Mouse (Mus musculus): ENCODE measurements around the gene Hist1h4h. TPM values are rescaled to one million over a fixed set of nuclear protein-coding genes. Genes with fewer than 3 reads are reported as not detected.
"Not testable (repeated sequence)": the region's sequence is repeated elsewhere in the genome, so short reads cannot be mapped to it uniquely, and the experiment has no call there.

The Hist1h4h gene
- polyA plus RNA-seq, 1 experiment from 2014 or later, result 4.8 TPM

DNA sequence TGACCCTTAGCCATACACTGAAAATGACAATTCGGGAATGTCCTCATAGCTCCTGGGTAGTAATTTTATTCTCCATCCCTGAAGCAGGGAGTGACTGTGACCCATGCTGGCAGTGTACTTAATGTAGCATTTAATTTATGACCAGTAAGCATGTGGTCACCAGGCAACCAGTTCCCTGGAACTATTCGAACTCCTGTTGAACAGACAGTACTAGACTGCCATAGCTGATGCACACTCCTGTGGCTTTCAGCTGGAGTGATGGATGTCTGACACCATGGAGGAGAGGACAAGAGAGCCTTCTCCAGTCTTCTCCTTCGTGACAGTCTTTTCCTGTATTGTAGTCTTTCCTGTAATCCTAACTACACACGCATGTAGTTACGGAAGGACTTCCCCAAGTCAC is 1.8 kb upstream of the Hist1h4h start:
- WGBS, result 72% methylated on average over 5 of the region's 5 CpGs
- H3K9ac ChIP-seq, result no peak overlapping the region
- no peak overlapping the region for H3K27ac ChIP-seq
- H3K4me3 ChIP-seq (replicated peaks), result no peak overlapping the region
- peaks cover 13% of the 10 kb centered on the region for H3K4me1 ChIP-seq (replicated peaks)
- no peaks in the 10 kb centered on the region for H3K36me3 ChIP-seq
- H3K4me2 ChIP-seq (replicated peaks), result peak overlapping the region; percentile 21; the same call in 1 of the 2 replicates
- H3K27me3 ChIP-seq (replicated peaks), result no peaks in the 10 kb centered on the region
- no peak for ATAC-seq
- H3K9me3 ChIP-seq, result no peaks in the 10 kb centered on the region

DNA sequence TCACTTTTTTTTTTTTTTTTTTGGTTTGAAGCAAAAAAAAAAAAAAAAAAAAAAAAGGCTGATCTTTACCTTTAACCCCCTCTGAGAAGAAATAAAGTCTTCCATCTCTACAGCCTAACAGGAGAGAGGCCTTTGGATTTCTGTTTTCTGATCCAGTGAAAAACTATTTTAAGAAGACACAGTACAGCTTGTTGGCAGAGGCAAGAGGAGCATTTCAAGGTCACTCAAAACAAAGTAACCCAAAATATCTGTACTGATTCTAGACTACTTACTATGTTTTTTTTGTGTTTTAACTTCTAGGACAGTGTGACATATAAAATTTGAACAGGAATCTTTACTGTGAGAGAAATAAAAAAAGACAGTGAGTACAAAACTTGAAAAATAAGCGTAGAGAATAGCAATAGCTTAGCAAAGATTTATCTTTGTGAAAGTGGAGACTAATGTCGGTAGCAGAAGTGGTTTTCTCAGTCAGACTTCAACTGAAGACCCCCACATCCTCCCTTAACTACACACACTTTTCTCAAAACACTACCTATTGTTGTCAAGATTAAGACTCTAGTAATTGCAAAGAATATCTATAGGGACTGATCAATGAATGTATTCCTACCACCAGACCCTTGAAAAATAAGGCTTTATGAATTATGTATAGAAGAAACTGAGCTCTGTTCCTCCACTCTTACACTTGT is 1.2 kb upstream of the Hist1h4h start:
- ATAC-seq, result no peak
- WGBS, result 12% methylated on average over 2 of the region's 2 CpGs

DNA sequence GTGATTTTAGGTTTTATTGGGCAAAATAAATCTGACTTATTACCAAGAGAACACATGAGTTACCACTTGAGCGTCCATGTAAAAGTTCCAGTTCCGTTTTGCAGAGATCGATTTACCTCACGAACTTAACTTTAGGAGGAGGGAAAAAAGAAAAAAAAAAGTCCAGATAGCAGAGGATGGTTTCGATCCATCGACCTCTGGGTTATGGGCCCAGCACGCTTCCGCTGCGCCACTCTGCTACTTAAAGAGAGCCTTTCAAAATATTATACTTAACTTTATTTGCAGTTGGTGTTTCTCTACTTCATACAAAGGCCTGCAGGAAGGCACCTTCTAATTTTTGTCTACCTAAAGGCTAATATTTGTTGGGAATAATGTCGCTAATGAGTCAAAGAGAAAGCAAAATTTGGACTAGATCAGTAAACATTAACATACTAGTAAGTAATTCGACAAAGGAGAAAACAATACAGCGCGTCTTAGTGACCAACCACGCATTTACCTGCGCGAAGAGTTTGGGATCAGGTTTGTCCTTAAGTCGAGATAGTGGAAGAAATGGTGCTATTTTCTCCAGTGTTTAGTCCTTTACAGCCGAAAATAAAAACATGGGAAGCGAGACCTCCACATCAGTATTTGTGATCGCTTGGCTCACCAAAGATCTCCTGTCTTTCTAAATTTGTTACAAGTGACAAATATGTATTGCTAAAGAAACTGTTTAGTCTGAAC is 509 bp upstream of the Hist1h4h start:
- Histone ChIP-seq H3K27ac (peak overlapping the region; percentile 93), H3K27me3 (replicated peaks) (no peaks in the 10 kb centered on the region), H3K4me2 (replicated peaks) (peak overlapping the region; percentile 69), H3K4me1 (replicated peaks) (peaks cover 13% of the 10 kb centered on the region), H3K36me3 (no peaks in the 10 kb centered on the region), H3K9me3 (no peaks in the 10 kb centered on the region), H3K4me3 (replicated peaks) (peak overlapping the region; percentile 39), H3K9ac (peak overlapping the region; percentile 46)
- ATAC-seq, result no peak
- under 1% methylated on average over 20 of the region's 20 CpGs for WGBS

More for the DNA sequence above, 1.2 kb upstream of the Hist1h4h start:
- peak overlapping the region; percentile 93; the same call in 1 of the 2 replicates for H3K27ac ChIP-seq
- no peaks in the 10 kb centered on the region for H3K27me3 ChIP-seq (replicated peaks)
- no peaks in the 10 kb centered on the region for H3K36me3 ChIP-seq
- peak overlapping the region; percentile 69 for H3K4me2 ChIP-seq (replicated peaks)
- no peaks in the 10 kb centered on the region for H3K9me3 ChIP-seq
- H3K4me3 ChIP-seq (replicated peaks), result peak overlapping the region; percentile 39
- H3K4me1 ChIP-seq (replicated peaks), result peaks cover 13% of the 10 kb centered on the region
- no peak overlapping the region for H3K9ac ChIP-seq

DNA sequence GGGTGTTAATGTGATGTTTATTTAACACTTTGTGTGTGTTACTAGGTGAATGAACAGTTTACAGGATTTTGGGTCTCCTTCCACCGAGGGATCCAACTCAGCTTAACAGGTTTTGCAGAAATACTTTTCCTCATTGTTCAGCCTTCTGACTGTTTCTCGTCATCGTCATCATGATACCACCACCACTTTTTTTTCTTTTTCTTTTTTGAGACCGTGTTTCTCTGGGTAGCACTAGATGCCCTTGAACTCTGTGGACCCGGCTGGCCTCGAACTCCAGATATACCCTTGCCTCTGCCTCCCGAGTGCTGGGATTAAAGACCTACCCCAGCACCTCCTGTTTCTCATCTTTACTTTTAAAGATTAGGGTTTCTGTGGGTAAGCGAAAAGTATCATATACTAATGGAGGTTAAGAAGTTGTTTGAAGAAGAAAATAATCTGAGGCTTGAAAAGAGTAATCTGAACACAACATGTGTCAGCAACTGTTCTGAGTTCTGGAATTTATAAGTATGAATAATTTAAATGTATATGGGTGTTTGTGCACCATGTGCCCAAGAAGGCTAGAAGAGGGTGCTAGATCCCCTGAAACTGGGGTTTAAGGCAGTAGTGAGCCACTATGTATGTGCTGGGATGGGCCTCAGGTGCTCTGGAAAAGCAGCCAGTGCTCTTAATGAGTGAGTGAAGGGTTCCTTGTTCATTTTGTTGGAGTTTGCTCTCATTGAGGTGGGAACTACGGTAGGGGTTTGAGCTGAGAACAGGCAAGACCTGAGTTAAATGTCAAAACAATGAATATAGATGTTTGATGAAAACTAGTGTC is 1.6 kb downstream of the Hist1h4h start:
- Histone ChIP-seq H3K27me3 (replicated peaks) (no peaks in the 10 kb centered on the region), H3K27ac (peak overlapping the region; percentile 93), H3K4me3 (replicated peaks) (peak overlapping the region; percentile 39), H3K9me3 (no peaks in the 10 kb centered on the region), H3K9ac (peak overlapping the region; percentile 45), H3K4me1 (replicated peaks) (peaks cover 15% of the 10 kb centered on the region), H3K36me3 (no peaks in the 10 kb centered on the region), H3K4me2 (replicated peaks) (peak overlapping the region; percentile 69)
- no peak for ATAC-seq
- WGBS, result 22% methylated on average over 9 of the region's 9 CpGs

DNA sequence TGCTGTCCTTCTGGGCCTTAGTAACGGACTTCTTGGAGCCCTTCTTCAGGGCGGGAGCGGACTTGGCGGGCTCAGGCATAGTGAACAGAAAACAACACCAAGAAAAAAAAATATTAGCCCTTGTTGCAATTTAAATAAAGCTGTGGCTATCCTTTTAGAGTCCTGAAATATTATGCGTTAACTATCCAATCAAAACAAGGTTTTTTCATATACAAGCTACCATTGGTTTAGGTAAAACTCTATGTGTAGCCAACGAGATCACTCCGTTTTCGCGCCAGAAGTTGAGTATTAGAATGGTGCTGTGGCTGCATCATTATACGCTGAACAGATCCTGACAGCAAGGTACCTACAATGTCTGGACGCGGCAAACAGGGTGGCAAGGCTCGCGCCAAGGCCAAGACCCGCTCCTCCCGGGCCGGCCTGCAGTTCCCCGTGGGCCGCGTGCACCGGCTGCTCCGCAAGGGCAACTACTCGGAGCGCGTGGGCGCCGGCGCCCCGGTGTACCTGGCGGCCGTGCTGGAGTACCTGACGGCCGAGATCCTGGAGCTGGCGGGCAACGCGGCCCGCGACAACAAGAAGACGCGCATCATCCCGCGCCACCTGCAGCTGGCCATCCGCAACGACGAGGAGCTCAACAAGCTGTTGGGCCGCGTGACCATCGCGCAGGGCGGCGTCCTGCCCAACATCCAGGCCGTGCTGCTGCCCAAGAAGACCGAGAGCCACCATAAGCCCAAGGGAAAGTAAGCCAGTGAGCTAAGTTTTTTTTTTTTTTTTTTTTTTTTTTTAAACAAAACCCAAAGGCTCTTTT is 2.9 kb downstream of the Hist1h4h start, which contains the start of gene Hist1h2af:
Hist1h2af (plus strand) TSS at position 347 of the 808 bp plus-strand sequence.
- H3K9me3 ChIP-seq, result not testable (repeated sequence)

DNA sequence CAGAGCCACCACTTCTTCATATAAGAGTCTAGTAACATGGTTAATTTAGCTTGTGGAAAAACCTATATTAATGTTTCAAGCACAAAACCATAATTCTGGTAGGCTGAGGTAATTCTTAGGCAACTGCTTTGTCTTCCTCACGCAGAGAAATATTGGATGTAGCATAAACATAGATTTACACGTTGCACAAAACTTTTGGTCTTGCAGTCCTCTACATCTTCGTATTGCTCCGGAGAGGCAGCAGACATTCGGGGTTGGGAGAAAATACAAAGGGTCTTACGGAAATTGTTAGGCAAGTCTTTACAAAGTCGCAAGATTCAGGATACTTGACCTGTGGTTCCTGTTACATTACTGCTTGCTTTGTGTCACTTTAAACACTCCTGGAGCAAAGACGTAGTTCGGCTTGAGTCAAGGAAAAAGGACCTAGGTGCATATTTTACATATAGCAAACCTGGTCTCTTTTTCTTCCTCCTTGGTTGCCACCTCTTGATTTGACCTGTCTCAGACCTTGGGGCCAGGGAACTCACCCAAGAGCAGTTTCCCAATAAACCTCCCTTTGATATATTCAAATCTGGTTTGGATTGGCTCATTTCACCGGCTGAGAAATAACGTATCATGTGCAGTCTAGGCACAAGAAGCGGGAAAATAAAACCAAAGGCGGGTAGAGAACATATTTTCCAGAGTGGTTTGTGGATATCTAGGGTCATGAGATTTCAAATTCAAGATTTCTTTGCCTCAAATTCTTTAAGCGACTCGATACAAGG is 3.7 kb downstream of the Hist1h4h start:
- WGBS, result under 1% methylated on average over 15 of the region's 15 CpGs
- H3K36me3 ChIP-seq, result no peaks in the 10 kb centered on the region
- peak overlapping the region; percentile 69 for H3K4me2 ChIP-seq (replicated peaks)
- peak overlapping the region; percentile 93 for H3K27ac ChIP-seq
- peak; percentile 32 for ATAC-seq
- H3K4me1 ChIP-seq (replicated peaks), result peaks cover 15% of the 10 kb centered on the region
- peak overlapping the region; percentile 31 for H3K9ac ChIP-seq
- no peaks in the 10 kb centered on the region for H3K27me3 ChIP-seq (replicated peaks)
- no peaks in the 10 kb centered on the region for H3K9me3 ChIP-seq
- H3K4me3 ChIP-seq (replicated peaks), result peak overlapping the region; percentile 50

More for the DNA sequence above, 2.9 kb downstream of the Hist1h4h start, which contains the start of gene Hist1h2af:
- ATAC-seq, result peak; percentile 57
- peak within 1 kb of the TSS; percentile 69 for H3K4me2 ChIP-seq (replicated peaks)
- peak within 1 kb of the TSS; percentile 41 for H3K9ac ChIP-seq
- not testable (repeated sequence) for H3K36me3 ChIP-seq; H3K27me3 ChIP-seq (replicated peaks)
- peak within 1 kb of the TSS; percentile 93 for H3K27ac ChIP-seq
- peak within 1 kb of the TSS; percentile 50 for H3K4me3 ChIP-seq (replicated peaks)
- WGBS, result under 1% methylated on average over 27 of the region's 53 CpGs
- H3K4me1 ChIP-seq (replicated peaks), result peaks cover 15% of the 10 kb centered on the region

DNA sequence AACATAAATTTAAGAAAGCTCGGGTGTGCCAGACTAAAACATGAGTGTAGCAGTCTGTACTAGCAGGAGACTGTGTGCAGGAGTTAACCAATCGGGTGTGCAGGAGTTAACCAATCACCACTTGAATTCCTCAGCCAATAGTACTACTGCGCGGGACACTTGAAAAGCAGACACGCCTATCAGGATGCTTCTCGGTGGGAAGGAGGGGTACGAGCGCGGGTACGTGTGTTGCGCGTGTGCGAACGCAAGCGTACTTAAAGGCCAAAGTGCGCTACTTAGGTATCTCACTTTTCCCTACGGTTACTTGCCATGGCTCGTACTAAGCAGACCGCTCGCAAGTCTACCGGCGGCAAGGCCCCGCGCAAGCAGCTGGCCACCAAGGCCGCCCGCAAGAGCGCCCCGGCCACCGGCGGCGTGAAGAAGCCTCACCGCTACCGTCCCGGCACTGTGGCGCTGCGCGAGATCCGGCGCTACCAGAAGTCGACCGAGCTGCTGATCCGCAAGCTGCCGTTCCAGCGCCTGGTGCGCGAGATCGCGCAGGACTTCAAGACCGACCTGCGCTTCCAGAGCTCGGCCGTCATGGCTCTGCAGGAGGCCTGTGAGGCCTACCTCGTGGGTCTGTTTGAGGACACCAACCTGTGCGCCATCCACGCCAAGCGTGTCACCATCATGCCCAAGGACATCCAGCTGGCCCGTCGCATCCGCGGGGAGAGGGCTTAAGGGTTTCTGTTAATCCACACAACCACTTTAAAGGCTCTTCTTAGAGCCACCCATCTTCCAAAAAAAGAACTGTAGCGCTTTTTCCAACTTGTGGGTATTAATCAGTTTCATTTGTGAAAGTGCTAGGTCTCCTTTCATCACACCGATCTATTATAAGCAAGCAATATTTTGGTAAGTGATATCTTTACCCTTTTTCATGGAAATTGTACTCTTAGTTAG is 4.6 kb downstream of the Hist1h4h start, which contains the start of gene Hist1h3g:
Hist1h3g (plus strand) TSS at position 286 of the 939 bp plus-strand sequence.
- not testable (repeated sequence) for H3K9me3 ChIP-seq; H3K27me3 ChIP-seq (replicated peaks); H3K36me3 ChIP-seq
- H3K4me3 ChIP-seq (replicated peaks), result peak within 1 kb of the TSS; percentile 50
- peak; percentile 90 for ATAC-seq
- peak within 1 kb of the TSS; percentile 53 for H3K9ac ChIP-seq
- H3K4me1 ChIP-seq (replicated peaks), result peaks cover 15% of the 10 kb centered on the region
- peak within 1 kb of the TSS; percentile 93 for H3K27ac ChIP-seq
- peak within 1 kb of the TSS; percentile 69 for H3K4me2 ChIP-seq (replicated peaks)
- under 1% methylated on average over 49 of the region's 62 CpGs for WGBS

DNA sequence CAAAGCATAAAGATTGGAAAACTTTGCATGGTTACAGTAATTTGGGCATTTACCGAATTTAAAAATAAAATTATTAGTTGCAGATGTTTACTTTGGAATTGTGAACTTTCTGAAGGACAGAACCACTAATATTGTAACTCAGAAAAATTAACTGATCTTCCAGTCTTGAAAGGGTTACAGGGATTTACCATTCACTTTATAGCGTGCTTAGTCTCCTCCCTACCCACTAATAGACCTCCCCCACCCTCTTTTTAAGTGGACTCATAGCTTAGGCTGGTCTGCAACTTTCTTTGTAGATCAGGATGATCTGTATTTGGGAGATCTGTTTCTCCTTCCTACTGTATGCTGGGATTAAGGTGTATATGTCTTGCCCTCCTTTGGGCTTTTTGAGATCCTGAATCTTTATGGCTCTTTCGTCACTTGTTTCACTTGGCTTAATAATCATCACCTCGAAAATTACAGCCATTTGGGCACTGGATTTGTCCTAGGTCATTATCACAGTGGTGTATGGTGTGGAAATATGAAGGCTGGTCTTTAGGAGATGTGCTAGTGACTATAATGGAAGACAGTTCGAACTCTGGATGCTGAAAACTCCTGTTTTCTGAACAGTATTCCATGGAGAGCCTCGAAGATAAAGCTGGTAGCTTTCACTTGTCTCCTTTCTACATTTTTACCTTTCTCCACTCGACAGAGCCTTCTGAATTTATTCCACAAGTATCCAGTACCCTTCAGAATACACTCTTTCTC is 5.4 kb downstream of the Hist1h4h start:
- Histone ChIP-seq H3K4me1 (replicated peaks) (peaks cover 17% of the 10 kb centered on the region), H3K27ac (peak overlapping the region; percentile 27), H3K9ac (peak overlapping the region; percentile 42), H3K4me2 (replicated peaks) (peak overlapping the region; percentile 69), H3K9me3 (no peaks in the 10 kb centered on the region), H3K4me3 (replicated peaks) (peak overlapping the region; percentile 50), H3K27me3 (replicated peaks) (no peaks in the 10 kb centered on the region), H3K36me3 (no peaks in the 10 kb centered on the region)
- ATAC-seq, result no peak
- 14% methylated on average over 7 of the region's 7 CpGs for WGBS

DNA sequence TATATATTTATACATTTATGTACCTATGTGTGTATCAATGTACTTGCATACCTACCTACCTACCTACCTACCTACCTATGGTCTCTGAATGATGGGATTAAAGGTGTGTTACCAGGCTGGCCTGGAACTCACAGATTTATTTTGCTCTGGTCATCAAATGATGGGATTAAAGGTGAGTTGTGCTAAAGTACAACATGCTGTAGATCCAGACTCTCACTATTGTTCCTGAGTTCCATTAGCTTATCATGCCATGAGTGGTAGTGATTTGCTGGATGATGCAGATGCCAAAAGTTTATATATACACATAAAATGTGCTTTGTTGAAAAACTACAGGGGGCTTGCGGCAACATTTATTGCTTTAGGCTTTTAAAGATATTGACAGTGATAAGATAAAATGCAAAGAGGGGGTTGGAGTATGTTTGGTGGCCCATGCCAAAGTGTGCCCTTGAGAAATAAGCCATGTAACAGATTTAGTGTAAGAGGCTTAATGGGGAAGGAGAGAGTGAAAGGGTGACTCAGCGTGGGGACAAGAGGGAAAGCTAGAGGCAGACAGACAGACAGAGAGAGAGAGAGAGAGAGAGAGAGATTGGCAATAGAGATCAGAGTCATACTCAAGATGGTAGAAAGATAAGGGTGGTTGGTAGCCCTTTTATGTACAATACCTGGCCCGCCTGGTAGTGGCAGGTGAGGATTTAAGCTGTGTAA is 6.3 kb downstream of the Hist1h4h start:
- Histone ChIP-seq H3K27ac (no peak overlapping the region), H3K27me3 (replicated peaks) (no peaks in the 10 kb centered on the region), H3K36me3 (no peaks in the 10 kb centered on the region), H3K9me3 (no peaks in the 10 kb centered on the region), H3K9ac (no peak overlapping the region), H3K4me3 (replicated peaks) (no peak overlapping the region), H3K4me2 (replicated peaks) (peak overlapping the region; percentile 69; the same call in 1 of the 2 replicates), H3K4me1 (replicated peaks) (peaks cover 16% of the 10 kb centered on the region)
- 69% methylated on average over 3 of the region's 3 CpGs for WGBS
- no peak for ATAC-seq
